Mouse (Mus musculus): ENCODE results near the gene Klhl3. TPM values are rescaled to one million over a fixed set of nuclear protein-coding genes. Genes with fewer than 3 reads are reported as not detected.

Gene Klhl3
- polyA plus RNA-seq, 1 experiment: 0.86 TPM

DNA sequence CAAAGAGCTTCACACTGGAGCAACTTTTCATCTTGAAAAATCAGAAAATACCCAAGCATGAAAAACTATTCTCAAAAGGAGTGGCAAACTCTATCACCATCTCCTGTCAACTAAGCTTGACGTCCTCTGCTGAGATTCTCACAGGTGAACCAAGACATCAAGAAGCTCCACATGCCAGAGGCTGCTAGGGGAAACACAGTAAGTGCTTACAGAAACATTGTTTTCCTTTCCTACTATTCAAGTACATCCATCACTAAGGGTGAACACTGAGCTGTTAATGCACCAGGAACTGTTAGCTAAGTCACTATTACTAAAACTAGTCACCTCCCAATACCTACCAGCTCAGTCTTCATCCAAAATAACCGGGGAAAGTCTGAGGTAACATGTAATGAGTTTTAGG lies 11.6 kb upstream of the Klhl3 start:
- Histone ChIP-seq H3K4me3 (ENCODE audit: extremely low read depth, insufficient read depth, insufficient read length) (no peak overlapping the region), H3K27ac (ENCODE audit: insufficient read depth, low read length) (no peak overlapping the region), H3K36me3 (ENCODE audit: control insufficient read depth, insufficient read depth, low read length) (peaks cover 5% of the 10 kb centered on the region), H3K4me1 (ENCODE audit: control insufficient read depth, insufficient read depth, insufficient read length) (peaks cover 4% of the 10 kb centered on the region; the same call in 1 of the 2 replicates), H3K27me3 (ENCODE audit: control insufficient read depth, insufficient read depth, low read length) (no peaks in the 10 kb centered on the region)
- TF ChIP-seq POLR2A (IDR thresholded peaks at IDR 0.05; ENCODE audit: low read depth, low read length) (no peak), CTCF (IDR thresholded peaks at IDR 0.05; ENCODE audit: extremely low read depth, insufficient read depth, insufficient read length, insufficient replicate concordance) (no peak)
- no peak for DNase-seq (ENCODE audit: low read depth in 1 of 2, low spot score in 2 of 2)
- 72% methylated on average over 2 of the region's 2 CpGs for WGBS

DNA sequence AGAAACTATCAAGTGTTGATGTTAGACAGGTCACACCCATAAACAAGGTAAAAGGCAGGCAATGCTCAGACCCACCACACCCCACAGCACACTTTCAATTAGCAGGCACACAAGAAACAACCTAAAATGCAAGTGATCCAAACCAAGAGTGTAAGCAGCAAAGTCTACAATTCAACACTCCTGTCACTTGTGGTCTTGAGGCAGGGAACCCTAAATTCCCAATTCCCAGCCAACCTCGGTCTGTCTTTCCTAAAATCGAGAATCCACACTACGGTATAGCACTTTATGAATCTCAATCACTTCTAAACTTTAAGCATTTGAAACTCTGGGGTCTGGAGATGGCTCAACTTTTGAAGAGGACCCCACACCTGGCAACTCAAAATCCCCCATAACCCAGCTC lies 10.9 kb upstream of the Klhl3 start:
- Histone ChIP-seq H3K36me3 (ENCODE audit: control insufficient read depth, insufficient read depth, low read length) (peaks cover 5% of the 10 kb centered on the region), H3K4me1 (ENCODE audit: control insufficient read depth, insufficient read depth, insufficient read length) (0 out of 2 replicates have a peak, but pooled peaks cover 1% of the 10 kb centered on the region), H3K27ac (ENCODE audit: insufficient read depth, low read length) (no peak overlapping the region), H3K4me3 (ENCODE audit: extremely low read depth, insufficient read depth, insufficient read length) (no peak overlapping the region), H3K27me3 (ENCODE audit: control insufficient read depth, insufficient read depth, low read length) (no peaks in the 10 kb centered on the region)
- DNase-seq (ENCODE audit: low read depth in 1 of 2, low spot score in 2 of 2): no peak
- 92% methylated on average over 3 of the region's 3 CpGs for WGBS
- TF ChIP-seq POLR2A (IDR thresholded peaks at IDR 0.05; ENCODE audit: low read depth, low read length) (no peak), CTCF (IDR thresholded peaks at IDR 0.05; ENCODE audit: extremely low read depth, insufficient read depth, insufficient read length, insufficient replicate concordance) (no peak)

DNA sequence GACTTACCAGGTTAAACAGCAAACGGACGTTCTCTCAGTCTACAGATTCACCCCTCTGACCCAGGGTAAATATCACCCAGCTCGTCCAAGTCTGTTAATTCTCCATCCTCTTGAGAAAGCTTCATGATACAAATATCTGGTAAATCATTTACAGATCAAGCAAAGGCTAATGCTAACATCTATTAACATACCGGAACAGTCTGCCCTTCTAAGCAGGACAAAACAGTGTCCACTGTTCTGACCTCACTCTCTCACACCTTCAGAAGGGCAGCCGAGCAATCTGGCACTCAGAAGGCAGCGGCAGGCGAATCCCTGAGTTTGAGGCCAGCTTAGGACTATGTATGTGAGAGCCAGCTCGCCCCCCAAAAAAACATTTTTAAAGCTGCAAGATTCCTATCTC lies 10.0 kb upstream of the Klhl3 start:
- TF ChIP-seq POLR2A (IDR thresholded peaks at IDR 0.05; ENCODE audit: low read depth, low read length) (no peak), CTCF (IDR thresholded peaks at IDR 0.05; ENCODE audit: extremely low read depth, insufficient read depth, insufficient read length, insufficient replicate concordance) (no peak)
- no peak for DNase-seq (ENCODE audit: low read depth in 1 of 2, low spot score in 2 of 2)
- 0 out of 2 replicates have a peak, but pooled peaks cover 1% of the 10 kb centered on the region for H3K4me1 ChIP-seq (ENCODE audit: control insufficient read depth, insufficient read depth, insufficient read length)
- no peak overlapping the region for H3K4me3 ChIP-seq (ENCODE audit: extremely low read depth, insufficient read depth, insufficient read length)
- H3K27me3 ChIP-seq (ENCODE audit: control insufficient read depth, insufficient read depth, low read length): no peaks in the 10 kb centered on the region
- no peak overlapping the region for H3K27ac ChIP-seq (ENCODE audit: insufficient read depth, low read length)
- 89% methylated on average over 8 of the region's 8 CpGs for WGBS
- H3K36me3 ChIP-seq (ENCODE audit: control insufficient read depth, insufficient read depth, low read length): peaks cover 5% of the 10 kb centered on the region

DNA sequence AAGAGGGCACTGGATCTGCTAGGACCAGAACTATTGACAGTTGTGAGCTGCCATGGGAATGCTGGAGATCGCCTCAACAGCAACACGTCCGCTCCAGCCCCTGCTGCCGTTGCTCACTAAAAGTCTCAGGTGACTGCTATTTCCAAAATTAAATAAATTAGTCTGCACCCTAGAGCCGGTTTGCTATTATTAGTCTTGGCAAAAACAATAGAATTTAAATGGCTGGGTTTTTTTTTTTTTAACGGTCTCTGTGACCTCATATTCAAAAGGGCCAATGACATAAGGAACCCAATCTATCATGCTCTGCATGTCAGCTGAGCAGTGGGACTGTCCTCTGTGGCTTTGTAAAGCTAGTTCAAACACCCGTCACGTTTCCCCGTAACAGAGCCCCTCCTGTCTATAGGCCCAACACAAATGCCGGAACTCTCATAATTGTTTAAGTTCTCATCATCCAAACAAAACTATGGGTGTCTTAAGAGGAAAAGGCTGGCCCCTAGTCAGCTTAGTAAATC lies 9.4 kb upstream of the Klhl3 start:
- no peak overlapping the region for H3K4me3 ChIP-seq (ENCODE audit: extremely low read depth, insufficient read depth, insufficient read length)

DNA sequence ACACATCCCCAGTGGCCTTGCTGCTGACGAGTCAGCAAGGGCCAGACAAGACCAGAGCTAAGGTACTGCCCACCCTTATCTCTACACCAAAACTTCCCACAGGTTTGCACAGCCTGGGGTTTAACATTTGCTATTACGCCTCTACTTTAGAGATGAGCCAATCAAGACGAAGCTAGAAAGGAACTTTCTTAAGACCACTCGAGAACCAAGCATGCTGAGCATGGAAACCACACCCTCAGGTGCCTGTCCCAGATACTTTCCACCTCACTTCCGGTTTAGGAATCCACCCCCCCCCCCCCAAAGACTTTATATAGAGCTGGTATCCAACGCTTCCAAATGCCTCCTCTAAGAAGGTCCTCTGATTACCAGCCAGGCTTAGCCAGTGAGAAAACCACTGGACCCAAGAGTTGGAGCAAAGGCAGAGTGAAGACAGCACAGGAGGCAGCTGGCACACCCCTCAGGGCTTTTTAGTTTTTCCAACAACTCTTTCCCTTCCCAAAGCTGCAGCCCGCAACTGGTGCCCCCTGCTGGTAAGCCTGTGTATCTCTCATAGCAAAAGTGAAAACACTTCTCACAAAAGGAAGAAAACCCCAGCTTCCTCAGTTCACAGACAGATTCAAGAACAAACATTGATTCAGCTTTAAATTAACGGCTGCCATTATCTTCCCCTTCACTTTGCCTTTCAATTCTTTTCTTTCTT lies 4.1 kb upstream of the Klhl3 start:
- 48% methylated on average over 8 of the region's 8 CpGs for WGBS
- Histone ChIP-seq H3K4me3 (ENCODE audit: extremely low read depth, insufficient read depth, insufficient read length) (no peak overlapping the region), H3K27ac (ENCODE audit: insufficient read depth, low read length) (no peak overlapping the region), H3K27me3 (ENCODE audit: control insufficient read depth, insufficient read depth, low read length) (no peaks in the 10 kb centered on the region; the same call in 1 of the 2 replicates), H3K36me3 (ENCODE audit: control insufficient read depth, insufficient read depth, low read length) (no peaks in the 10 kb centered on the region), H3K4me1 (ENCODE audit: control insufficient read depth, insufficient read depth, insufficient read length) (no peaks in the 10 kb centered on the region; the same call in 1 of the 2 replicates)
- TF ChIP-seq CTCF (IDR thresholded peaks at IDR 0.05; ENCODE audit: extremely low read depth, insufficient read depth, insufficient read length, insufficient replicate concordance): peak; percentile 55; the same call in 1 of the 2 replicates
- no peak for TF ChIP-seq POLR2A (IDR thresholded peaks at IDR 0.05; ENCODE audit: low read depth, low read length)
- DNase-seq (ENCODE audit: low read depth in 1 of 2, low spot score in 2 of 2): peak in 1 of 2 experiments; percentile 64

More for the DNA sequence above, 9.4 kb upstream of the Klhl3 start:
- peaks cover 5% of the 10 kb centered on the region for H3K36me3 ChIP-seq (ENCODE audit: control insufficient read depth, insufficient read depth, low read length)
- H3K4me1 ChIP-seq (ENCODE audit: control insufficient read depth, insufficient read depth, insufficient read length): 0 out of 2 replicates have a peak, but pooled peaks cover 1% of the 10 kb centered on the region
- 86% methylated on average over 10 of the region's 10 CpGs for WGBS
- H3K27ac ChIP-seq (ENCODE audit: insufficient read depth, low read length): no peak overlapping the region
- no peak for TF ChIP-seq POLR2A (IDR thresholded peaks at IDR 0.05; ENCODE audit: low read depth, low read length)
- TF ChIP-seq CTCF (IDR thresholded peaks at IDR 0.05; ENCODE audit: extremely low read depth, insufficient read depth, insufficient read length, insufficient replicate concordance): no peak
- no peaks in the 10 kb centered on the region for H3K27me3 ChIP-seq (ENCODE audit: control insufficient read depth, insufficient read depth, low read length)
- no peak for DNase-seq (ENCODE audit: low read depth in 1 of 2, low spot score in 2 of 2)

DNA sequence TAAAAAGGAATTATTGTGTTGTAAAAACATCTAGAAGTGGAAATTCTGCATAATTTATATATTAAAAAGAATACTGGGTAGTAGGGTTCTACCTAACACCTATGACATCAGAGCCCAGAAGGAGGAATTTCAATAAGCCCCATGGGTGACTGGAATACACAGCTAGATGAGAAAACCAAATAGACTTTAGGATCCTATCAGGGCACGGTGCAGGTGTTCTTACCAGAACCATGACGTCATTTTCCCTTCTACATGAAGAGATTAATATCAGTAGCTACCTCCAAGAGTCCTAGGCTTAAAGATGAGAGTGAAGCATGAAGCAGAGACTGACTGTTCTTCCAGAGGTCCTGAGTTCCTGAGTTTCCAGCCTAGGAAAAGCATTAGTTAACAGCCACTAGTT lies 3.4 kb upstream of the Klhl3 start:
- no peaks in the 10 kb centered on the region; the same call in 1 of the 2 replicates for H3K4me1 ChIP-seq (ENCODE audit: control insufficient read depth, insufficient read depth, insufficient read length)
- H3K27ac ChIP-seq (ENCODE audit: insufficient read depth, low read length): no peak overlapping the region
- 53% methylated on average over 2 of the region's 2 CpGs for WGBS
- H3K27me3 ChIP-seq (ENCODE audit: control insufficient read depth, insufficient read depth, low read length): no peaks in the 10 kb centered on the region; the same call in 1 of the 2 replicates
- H3K36me3 ChIP-seq (ENCODE audit: control insufficient read depth, insufficient read depth, low read length): no peaks in the 10 kb centered on the region
- DNase-seq (ENCODE audit: low read depth in 1 of 2, low spot score in 2 of 2): no peak
- TF ChIP-seq POLR2A (IDR thresholded peaks at IDR 0.05; ENCODE audit: low read depth, low read length) (no peak), CTCF (IDR thresholded peaks at IDR 0.05; ENCODE audit: extremely low read depth, insufficient read depth, insufficient read length, insufficient replicate concordance) (no peak)
- no peak overlapping the region for H3K4me3 ChIP-seq (ENCODE audit: extremely low read depth, insufficient read depth, insufficient read length)

DNA sequence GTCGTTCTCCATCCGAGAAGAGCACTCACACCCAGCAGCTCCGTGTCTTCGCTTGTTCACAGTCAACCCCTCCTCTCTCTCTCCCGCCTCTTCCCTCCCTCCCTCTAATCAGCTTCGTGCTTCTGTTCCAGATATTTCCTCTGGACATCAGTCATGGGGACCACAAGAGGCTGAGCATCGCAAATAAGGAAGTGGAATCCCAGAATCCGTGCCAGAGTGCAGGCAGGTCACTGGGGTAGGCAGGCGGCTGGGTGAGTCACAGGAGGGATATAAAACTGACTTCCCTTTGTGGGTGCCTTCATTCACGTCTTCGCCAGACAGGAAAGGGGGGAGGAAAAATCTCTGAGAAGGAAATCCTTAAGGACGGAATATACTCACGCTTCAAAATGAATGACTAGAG lies 1.8 kb upstream of the Klhl3 start:
- Histone ChIP-seq H3K27ac (ENCODE audit: insufficient read depth, low read length) (no peak overlapping the region), H3K27me3 (ENCODE audit: control insufficient read depth, insufficient read depth, low read length) (no peaks in the 10 kb centered on the region; the same call in 1 of the 2 replicates), H3K36me3 (ENCODE audit: control insufficient read depth, insufficient read depth, low read length) (no peaks in the 10 kb centered on the region), H3K4me1 (ENCODE audit: control insufficient read depth, insufficient read depth, insufficient read length) (no peaks in the 10 kb centered on the region; the same call in 1 of the 2 replicates), H3K4me3 (ENCODE audit: extremely low read depth, insufficient read depth, insufficient read length) (no peak overlapping the region)
- WGBS: 13% methylated on average over 13 of the region's 13 CpGs
- no peak for DNase-seq (ENCODE audit: low read depth in 1 of 2, low spot score in 2 of 2)
- TF ChIP-seq POLR2A (IDR thresholded peaks at IDR 0.05; ENCODE audit: low read depth, low read length) (no peak), CTCF (IDR thresholded peaks at IDR 0.05; ENCODE audit: extremely low read depth, insufficient read depth, insufficient read length, insufficient replicate concordance) (no peak)
